Mouse (Mus musculus) E14TG2a.4 (cell line): ENCODE data around the gene Ddx31.

Experiments used
- CTCF ChIP-seq: conservative IDR thresholded peaks from 2 replicates; pipeline ENCODE4 v1.5.1; 2014; ENCODE audit warnings: low read length
- NANOG ChIP-seq: IDR thresholded peaks from 2 replicates; pipeline ENCODE4 v1.6.1; 2014; ENCODE audit warnings: borderline replicate concordance, low read length, mixed read lengths
- POU5F1 ChIP-seq: IDR thresholded peaks from 2 replicates; pipeline ENCODE4 v1.6.1; 2014; ENCODE audit warnings: low read length, borderline replicate concordance

- TF ChIP-seq CTCF (no peak), NANOG (no peak), POU5F1 (no peak)
Measured at GRCm38 (mm10) chr2:28829265-28829664, 10.9 kb upstream of the Ddx31 start.
